In the genomic region with DNA sequence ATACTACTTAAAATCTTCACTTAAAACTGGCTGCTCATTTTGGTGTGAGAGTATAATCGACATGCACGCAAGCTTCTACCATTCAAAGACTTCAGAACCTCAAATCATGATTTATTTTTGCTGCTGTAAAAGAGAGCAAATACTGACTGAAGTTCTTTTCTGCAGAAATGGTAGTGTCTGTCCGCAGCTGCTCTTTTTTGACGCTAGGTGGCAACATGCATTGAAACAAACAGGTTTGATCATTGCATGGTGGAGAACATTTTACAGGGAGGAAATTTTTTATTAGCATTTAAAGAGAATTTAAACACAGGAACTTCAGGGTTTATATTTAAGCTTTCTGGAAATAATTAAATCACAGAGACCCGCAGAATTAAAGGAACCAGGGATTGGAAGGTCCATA, we compare ENCODE assay signal across 10 mouse cellular contexts. TPM values are rescaled to one million over a fixed set of nuclear protein-coding genes. Genes with fewer than 3 reads are reported as not detected.
DNase-seq lines count a peak whose midpoint lies in the region; ATAC-seq and TF ChIP-seq lines count a peak whose summit lies in the region.
"Had no signal": no experiment of that assay in that cellular context is flagged by ENCODE, and none has a peak within 500 bp of the region (broad histone marks: within the 10 kb centered on the region; RNA-seq: fewer than 3 reads in every experiment).

No protein-coding gene starts in this region.

- no peak for TF ChIP-seq EP300 in liver, postnatal 0 days (IDR thresholded peaks at IDR 0.05; ENCODE audit: low read depth)
- TF ChIP-seq EP300 in MEL (IDR thresholded peaks at IDR 0.05; ENCODE audit: low read depth in 1 of 2, low read length in 2 of 2) = no peak

- intact Hi-C loops in gastrocnemius, adult 2 months (cut with DNase I) = no loop called here

- ATAC-seq in liver, postnatal 0 days = no peak
- no peak for ATAC-seq in liver, embryonic 11.5 days (replicated peaks; ENCODE audit: low FRiP score)
- peak; percentile 68 for ATAC-seq in granulocyte monocyte progenitor cell, adult 5-6 weeks (replicated peaks; ENCODE audit: poor library complexity, severe bottlenecking)
- no peak for ATAC-seq in midbrain, embryonic 13.5 days

- WGBS in liver, postnatal 0 days (ENCODE audit: insufficient replicate concordance) = 32% methylated on average over 5 of the region's 5 CpGs
- 32% methylated on average over 5 of the region's 5 CpGs for WGBS in liver, embryonic 11.5 days
- 46% methylated on average over 5 of the region's 5 CpGs for WGBS in midbrain, embryonic 13.5 days

- peak; percentile 65 for TF ChIP-seq CTCF in gastrocnemius, adult 2 months (IDR thresholded peaks at IDR 0.05)
- TF ChIP-seq CTCF in liver, postnatal 0 days (IDR thresholded peaks at IDR 0.05; ENCODE audit: low read depth) = peak; percentile 60
- peak; percentile 54 to 77 (median 66) for TF ChIP-seq CTCF in MEL (IDR thresholded peaks at IDR 0.05 in 2 of 3, conservative IDR thresholded peaks at IDR 0.05 in 1 of 3; ENCODE audit: control insufficient read depth in 1 of 3, insufficient read depth in 1 of 3, low read depth in 2 of 3, low read length in 3 of 3, poor library complexity in 1 of 3, severe bottlenecking in 1 of 3)

- H3K9me3 ChIP-seq in liver, postnatal 0 days (ENCODE audit: low read length) = no peaks in the 10 kb centered on the region
- no peaks in the 10 kb centered on the region for H3K9me3 ChIP-seq in liver, embryonic 11.5 days (ENCODE audit: control insufficient read depth, low read length)
- H3K9me3 ChIP-seq in MEL (replicated peaks; ENCODE audit: insufficient read depth, low read length) = no peaks in the 10 kb centered on the region
- H3K9me3 ChIP-seq in midbrain, embryonic 13.5 days = no peaks in the 10 kb centered on the region
- H3K9me3 ChIP-seq: hindbrain, embryonic 13.5 days had no signal

- H3K4me3 ChIP-seq in gastrocnemius, adult 2 months = no peak overlapping the region
- H3K4me3 ChIP-seq in liver, postnatal 0 days (ENCODE audit: low read depth, low read length) = no peak overlapping the region
- H3K4me3 ChIP-seq in liver, embryonic 11.5 days (ENCODE audit: low read depth, low read length) = no peak overlapping the region
- H3K4me3 ChIP-seq in MEL (ENCODE audit: control insufficient read depth in 1 of 2, insufficient read depth in 1 of 2, low read depth in 2 of 2, low read length in 2 of 2) = no peak overlapping the region; a peak in 1 of 4 replicates
- no peak overlapping the region for H3K4me3 ChIP-seq in midbrain, embryonic 13.5 days (replicated peaks)
- H3K4me3 ChIP-seq: hindbrain, embryonic 13.5 days had no signal

- no peak overlapping the region for H3K4me2 ChIP-seq in liver, postnatal 0 days (ENCODE audit: low read depth, low read length)
- H3K4me2 ChIP-seq in liver, embryonic 11.5 days = no peak overlapping the region
- H3K4me2 ChIP-seq in midbrain, embryonic 13.5 days (replicated peaks) = no peak overlapping the region
- H3K4me2 ChIP-seq: hindbrain, embryonic 13.5 days had no signal

- TF ChIP-seq POLR2A in MEL (IDR thresholded peaks at IDR 0.05; ENCODE audit: control insufficient read depth in 1 of 2, insufficient read depth in 1 of 2, low read depth in 1 of 2, low read length in 2 of 2, poor library complexity in 1 of 2) = no peak

- H3K4me1 ChIP-seq in liver, postnatal 0 days (ENCODE audit: insufficient read depth) = no peaks in the 10 kb centered on the region
- H3K4me1 ChIP-seq in liver, embryonic 11.5 days (replicated peaks; ENCODE audit: control insufficient read depth, insufficient read depth, low read length) = no peaks in the 10 kb centered on the region
- H3K4me1 ChIP-seq in MEL (ENCODE audit: control insufficient read depth in 1 of 2, insufficient read depth in 2 of 2, low read length in 2 of 2) = no peaks in the 10 kb centered on the region
- H3K4me1 ChIP-seq in midbrain, embryonic 13.5 days (replicated peaks) = no peaks in the 10 kb centered on the region

- H3K27me3 ChIP-seq in liver, postnatal 0 days (ENCODE audit: insufficient read depth, low read length) = no peaks in the 10 kb centered on the region
- H3K27me3 ChIP-seq in liver, embryonic 11.5 days (replicated peaks; ENCODE audit: control insufficient read depth, insufficient read depth, low read length) = no peaks in the 10 kb centered on the region
- H3K27me3 ChIP-seq in MEL (ENCODE audit: control insufficient read depth in 1 of 2, insufficient read depth in 2 of 2, low read length in 2 of 2) = no peaks in the 10 kb centered on the region; a peak in 2 of 4 replicates
- H3K27me3 ChIP-seq in midbrain, embryonic 13.5 days = no peaks in the 10 kb centered on the region
- H3K27me3 ChIP-seq: hindbrain, embryonic 13.5 days had no signal

- peak; percentile 49 for TF ChIP-seq RAD21 in MEL (IDR thresholded peaks at IDR 0.05; ENCODE audit: low read depth, low read length)

- no peak overlapping the region for H3K9ac ChIP-seq in liver, postnatal 0 days (replicated peaks)
- H3K9ac ChIP-seq in liver, embryonic 11.5 days (ENCODE audit: low read depth, low read length) = no peak overlapping the region
- H3K9ac ChIP-seq in MEL (ENCODE audit: control insufficient read depth, low read depth, low read length, poor library complexity, severe bottlenecking) = no peak overlapping the region
- H3K9ac ChIP-seq in midbrain, embryonic 13.5 days (replicated peaks) = no peak overlapping the region
- H3K9ac ChIP-seq: hindbrain, embryonic 13.5 days had no signal

- H3K79me2 ChIP-seq in MEL (ENCODE audit: control insufficient read depth, insufficient read depth, low read length, poor library complexity) = no peaks in the 10 kb centered on the region

- no peaks in the 10 kb centered on the region for H3K36me3 ChIP-seq in liver, postnatal 0 days (replicated peaks; ENCODE audit: insufficient read depth, low read length)
- no peaks in the 10 kb centered on the region for H3K36me3 ChIP-seq in liver, embryonic 11.5 days (ENCODE audit: control insufficient read depth, insufficient read depth, low read length)
- H3K36me3 ChIP-seq in MEL (ENCODE audit: control insufficient read depth in 1 of 2, insufficient read depth in 2 of 2, low read length in 2 of 2) = no peaks in the 10 kb centered on the region
- no peaks in the 10 kb centered on the region for H3K36me3 ChIP-seq in midbrain, embryonic 13.5 days
- H3K36me3 ChIP-seq: hindbrain, embryonic 13.5 days had no signal

- DNase-seq in gastrocnemius, adult 2 months = no peak
- DNase-seq in gastrocnemius, postnatal 10 days = no peak
- no peak for DNase-seq in liver, postnatal 0 days
- no peak for DNase-seq in liver, embryonic 11.5 days (ENCODE audit: low spot score)
- DNase-seq in MEL (ENCODE audit: low read depth, low spot score) = peak; percentile 67
- no peak for DNase-seq in adrenal gland, adult 8-10 months

- no peak overlapping the region for H3K27ac ChIP-seq in gastrocnemius, adult 2 months
- H3K27ac ChIP-seq in liver, postnatal 0 days (ENCODE audit: low read depth) = no peak overlapping the region
- no peak overlapping the region for H3K27ac ChIP-seq in liver, embryonic 11.5 days (ENCODE audit: low read depth, low read length)
- no peak overlapping the region for H3K27ac ChIP-seq in MEL (ENCODE audit: control insufficient read depth, low read depth, low read length)
- H3K27ac ChIP-seq in midbrain, embryonic 13.5 days = no peak overlapping the region
- H3K27ac ChIP-seq: hindbrain, embryonic 13.5 days had no signal

TF ChIP-seq in MEL, 35 proteins besides CTCF, POLR2A, EP300 and RAD21:
- no peak for TF ChIP-seq GATA1 (IDR thresholded peaks at IDR 0.05; ENCODE audit: low read depth, low read length)
- TF ChIP-seq SMC3 (IDR thresholded peaks at IDR 0.05; ENCODE audit: low read depth, low read length) = peak; percentile 60
- no peak for TF ChIP-seq RCOR1 (IDR thresholded peaks at IDR 0.05; ENCODE audit: low read depth, low read length)
- TF ChIP-seq E2F4 (IDR thresholded peaks at IDR 0.05; ENCODE audit: borderline replicate concordance, low read depth, low read length) = no peak
- no peak for TF ChIP-seq MAX (IDR thresholded peaks at IDR 0.05; ENCODE audit: low read length)
- peak; percentile 15; the same call in 1 of the 2 replicates for TF ChIP-seq ZC3H11A (IDR thresholded peaks at IDR 0.05; ENCODE audit: low read depth, low read length)
- no peak for TF ChIP-seq HCFC1 (IDR thresholded peaks at IDR 0.05; ENCODE audit: low read depth, low read length)
- TF ChIP-seq GABPA (IDR thresholded peaks at IDR 0.05; ENCODE audit: low read depth, low read length) = no peak
- TF ChIP-seq TCF12 (IDR thresholded peaks at IDR 0.05; ENCODE audit: low read depth, low read length) = no peak
- no peak for TF ChIP-seq MXI1 (IDR thresholded peaks at IDR 0.05; ENCODE audit: low read depth, low read length)
- no peak for TF ChIP-seq ELF1 (IDR thresholded peaks at IDR 0.05; ENCODE audit: low read depth, low read length)

RNA-seq across cellular contexts. Expression of a gene that starts 9.5 kb away (rescaled TPM):
- not detected for total RNA-seq in gastrocnemius, adult 2 months (2021)
- total RNA-seq in gastrocnemius, postnatal 10 days (2021) = under 1 TPM; 0.19 to 0.20 TPM
- polyA plus RNA-seq in liver, postnatal 0 days (2015; fragmentation: Nextera tagmentation; extraction: Ambion mirVana) = 0.25 and 0.41 TPM in 2 replicates
- polyA plus RNA-seq in liver, embryonic 11.5 days (2014; fragmentation: Nextera tagmentation; extraction: Ambion mirVana) = 0.58 and 0.75 TPM in 2 replicates
- not detected in 2 replicates for total RNA-seq in MEL (2012; rRNA removed)
- polyA plus RNA-seq in MEL (2012; ENCODE audit: insufficient read depth in 1 of 2, insufficient read length in 2 of 2, low read depth in 1 of 2, low replicate concordance in 2 of 2, missing spikeins in 1 of 2) = not detected
- total RNA-seq in granulocyte monocyte progenitor cell, adult 5-6 weeks (2014; fragmentation: Nextera tagmentation) = not detected in 2 replicates
- not detected in 2 replicates for total RNA-seq in granulocyte monocyte progenitor cell, adult 5-6 weeks (2017)
- total RNA-seq in adrenal gland, adult 8-10 months (2022) = 1 to 10 TPM; 1.3 to 2.2 (median 1.9) TPM
- 29.8 and 30.9 TPM in 2 replicates for polyA plus RNA-seq in midbrain, embryonic 13.5 days (2015; fragmentation: Nextera tagmentation; extraction: Ambion mirVana)
- polyA plus RNA-seq: small intestine, adult 2 months had no signal

RNA-seq across cellular contexts. Expression of a gene that starts 57.5 kb away (rescaled TPM):
- total RNA-seq in gastrocnemius, adult 2 months (2021) = 100 to 1,000 TPM; 171 to 187 TPM
- total RNA-seq in gastrocnemius, postnatal 10 days (2021) = 100 to 1,000 TPM; 144 to 145 TPM
- 59.3 and 59.9 TPM in 2 replicates for polyA plus RNA-seq in liver, postnatal 0 days (2015; fragmentation: Nextera tagmentation; extraction: Ambion mirVana)
- 139 and 159 TPM in 2 replicates for polyA plus RNA-seq in liver, embryonic 11.5 days (2014; fragmentation: Nextera tagmentation; extraction: Ambion mirVana)
- 98.2 and 118 TPM in 2 replicates for total RNA-seq in MEL (2012; rRNA removed)
- 100 to 1,000 TPM; 117 to 150 TPM for polyA plus RNA-seq in MEL (2012; ENCODE audit: insufficient read depth in 1 of 2, insufficient read length in 2 of 2, low read depth in 1 of 2, low replicate concordance in 2 of 2, missing spikeins in 1 of 2)
- 87.2 and 118 TPM in 2 replicates for total RNA-seq in granulocyte monocyte progenitor cell, adult 5-6 weeks (2014; fragmentation: Nextera tagmentation)
- total RNA-seq in granulocyte monocyte progenitor cell, adult 5-6 weeks (2017) = 163 and 194 TPM in 2 replicates
- total RNA-seq in adrenal gland, adult 8-10 months (2022) = 10 to 100 TPM; 69.7 to 90.3 (median 73.2) TPM
- 60.2 and 67.7 TPM in 2 replicates for polyA plus RNA-seq in midbrain, embryonic 13.5 days (2015; fragmentation: Nextera tagmentation; extraction: Ambion mirVana)
